Mouse (Mus musculus): ENCODE results near the gene Lca5. TPM values are rescaled to one million over a fixed set of nuclear protein-coding genes. Genes with fewer than 3 reads are reported as not detected.

Lca5 gene
- total RNA-seq, 1 experiment from 2014 or later = 6.1 TPM

DNA sequence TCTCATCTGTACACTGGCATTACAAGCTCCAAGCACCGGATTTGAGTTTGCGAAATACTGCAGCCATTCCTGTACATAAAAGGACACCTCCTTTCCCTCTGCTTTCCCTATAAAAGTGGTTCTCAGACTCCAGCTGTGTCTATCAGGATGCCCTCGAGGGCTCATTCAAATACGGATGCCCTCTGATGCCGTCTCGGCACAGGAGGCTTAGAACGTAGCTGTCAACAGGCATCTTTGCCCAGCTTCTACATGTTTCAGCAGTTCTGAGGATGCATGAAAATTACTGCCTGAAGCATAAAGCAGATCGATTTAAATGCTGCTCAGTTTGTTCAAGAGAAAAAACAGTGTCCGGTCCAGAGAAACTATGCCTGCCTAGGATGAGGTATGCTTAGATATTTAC is 51.4 kb downstream of the Lca5 start:
- no peak for DNase-seq

GRCm38 (mm10) chr9:83386264-83386855 is 54.6 kb downstream of the Lca5 start:
- no peak for DNase-seq

DNA sequence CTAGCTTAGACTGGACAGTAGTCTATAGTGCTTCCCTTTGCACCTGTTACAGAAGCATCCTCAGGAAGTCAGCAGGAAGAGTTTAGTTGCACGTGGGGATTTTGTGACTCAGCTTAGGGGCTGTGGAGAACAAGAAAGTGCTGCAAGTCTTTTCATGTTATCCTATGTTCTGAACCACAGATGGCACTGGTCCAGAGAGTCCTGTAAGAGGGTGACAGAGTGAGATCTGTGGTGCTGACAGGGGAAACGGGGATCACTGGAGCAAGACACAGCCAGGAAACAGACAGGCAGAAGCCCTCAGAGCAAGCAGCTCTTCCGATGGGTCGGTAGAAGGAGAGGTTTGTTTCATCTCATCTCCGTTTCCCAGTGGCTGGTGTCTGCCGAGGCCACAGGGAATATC is 55.6 kb downstream of the Lca5 start:
- DNase-seq = no peak

DNA sequence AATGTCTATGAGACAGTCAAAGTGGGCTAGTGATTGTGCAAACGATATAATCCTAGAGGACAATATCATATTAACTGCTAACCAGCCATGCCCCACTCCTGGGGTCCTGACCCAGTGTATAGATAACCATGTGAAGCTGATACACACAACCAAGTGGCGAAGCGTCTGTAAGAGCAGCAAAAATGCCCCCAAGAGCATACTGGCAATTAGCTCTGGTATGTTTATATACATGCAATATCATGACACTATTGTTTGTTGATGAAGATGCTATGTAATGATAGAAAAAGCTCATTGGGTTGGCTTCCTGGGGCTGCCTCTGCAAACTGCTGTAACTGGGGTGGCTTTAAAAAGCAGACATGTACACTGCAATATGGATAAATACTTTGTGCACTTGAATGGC is 57.7 kb downstream of the Lca5 start:
- no peak for DNase-seq

- DNase-seq = peak; percentile 41
Observed at GRCm38 (mm10) chr9:83382775-83383174, 58.2 kb downstream of the Lca5 start.

DNA sequence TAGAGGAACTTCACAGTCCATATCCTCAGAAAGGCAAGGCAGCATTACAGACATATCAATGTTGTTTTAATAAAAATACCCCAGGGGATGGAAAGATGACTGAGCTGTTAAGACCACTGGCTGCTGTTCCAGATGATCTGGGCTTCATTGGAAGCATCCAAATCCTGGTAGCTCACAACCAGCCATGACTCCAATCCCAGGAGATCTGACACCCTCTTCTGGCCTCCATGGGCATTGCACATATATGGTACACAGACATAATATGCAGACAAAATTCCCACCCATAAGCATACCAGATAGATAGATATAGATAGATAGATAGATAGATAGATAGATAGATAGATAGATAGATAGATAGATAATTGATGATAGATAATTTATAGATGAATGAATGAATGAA is 59.6 kb downstream of the Lca5 start:
- DNase-seq = peak; percentile 14

DNA sequence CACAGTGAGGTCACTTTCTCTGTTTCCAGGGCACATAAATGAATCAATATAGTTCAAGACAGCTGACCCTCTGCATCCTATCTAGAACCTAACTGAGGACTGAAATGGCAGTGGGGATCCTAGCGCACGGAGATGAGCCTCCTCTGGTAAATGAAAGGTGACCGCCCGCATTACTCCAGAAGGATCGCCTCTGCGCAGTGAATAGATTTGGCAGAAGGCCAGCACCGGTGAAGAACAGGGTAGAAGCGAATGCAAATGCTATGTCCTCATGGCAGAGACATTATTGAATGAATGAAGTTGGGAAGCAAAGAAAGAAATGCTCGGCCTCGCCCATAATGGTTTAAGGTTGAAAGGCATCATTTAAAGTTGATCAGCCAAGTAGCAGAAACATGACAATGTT is 61.3 kb downstream of the Lca5 start:
- DNase-seq = no peak

GRCm38 (mm10) chr9:83377132-83377531 is 63.8 kb downstream of the Lca5 start:
- DNase-seq = no peak

GRCm38 (mm10) chr9:83375522-83376176 is 65.3 kb downstream of the Lca5 start:
- no peak for DNase-seq

GRCm38 (mm10) chr9:83370907-83371306 is 70.0 kb downstream of the Lca5 start:
- no peak for DNase-seq

DNA sequence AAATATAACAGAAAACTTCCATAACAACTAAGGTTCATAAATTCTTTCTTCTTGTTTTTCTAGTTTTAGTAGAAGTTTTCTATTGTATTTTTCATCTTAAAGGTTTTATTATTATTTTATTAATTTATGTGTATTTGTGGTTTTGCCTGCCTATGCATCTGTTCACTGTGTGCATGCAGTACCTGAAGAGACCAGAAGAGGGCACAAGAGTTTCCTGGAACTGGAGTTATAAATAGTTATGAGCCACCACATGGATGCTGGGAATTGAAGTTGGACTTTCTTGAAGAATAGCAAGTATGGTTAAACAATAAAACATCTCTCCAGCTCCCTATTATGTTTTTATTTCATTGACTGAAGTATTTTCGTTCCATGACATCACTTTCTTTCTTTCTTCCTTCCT is 72.7 kb downstream of the Lca5 start:
- DNase-seq = peak; percentile 54

- DNase-seq = no peak
Observed at GRCm38 (mm10) chr9:83355802-83356201, 85.1 kb downstream of the Lca5 start.

DNA sequence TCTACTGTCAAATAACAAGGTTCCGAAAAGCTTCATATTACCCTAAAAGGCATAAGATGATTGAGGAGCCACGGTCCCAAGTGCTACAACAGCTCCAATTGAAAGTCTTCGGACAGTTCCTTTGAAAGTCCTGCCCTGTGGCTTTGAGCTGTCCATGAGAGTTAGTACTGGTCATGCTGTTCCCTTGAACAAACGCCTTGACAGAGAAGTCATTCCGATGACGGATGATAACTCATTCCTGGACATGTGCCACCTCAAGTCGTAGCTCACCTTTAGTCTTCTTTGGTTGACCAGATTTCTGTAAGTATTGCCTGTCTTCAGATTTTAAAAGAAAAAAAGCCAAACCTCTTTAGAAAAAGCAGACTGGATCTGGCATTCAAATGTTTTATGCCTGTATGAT is 87.6 kb downstream of the Lca5 start:
- peak; percentile 57 for DNase-seq

DNA sequence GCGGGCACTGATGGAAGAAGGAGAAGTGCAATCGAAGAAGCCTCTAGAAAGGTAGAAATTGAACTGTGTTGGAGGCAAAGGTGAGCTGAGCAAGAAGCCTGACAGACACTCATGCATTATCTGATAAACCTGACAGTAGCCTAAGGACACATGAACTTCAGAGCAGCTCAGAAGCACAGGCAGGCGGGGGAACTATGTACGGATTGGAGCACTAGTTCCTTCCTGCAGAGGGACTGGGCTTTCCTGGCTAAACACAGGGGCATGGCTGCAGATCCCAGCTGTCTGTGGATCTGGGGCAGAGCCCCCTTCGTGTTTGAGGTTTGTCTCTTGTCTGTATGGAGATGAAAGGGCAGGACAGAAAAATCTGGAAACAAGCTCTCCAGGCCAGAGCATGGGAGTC is 89.8 kb downstream of the Lca5 start:
- DNase-seq = no peak

DNA sequence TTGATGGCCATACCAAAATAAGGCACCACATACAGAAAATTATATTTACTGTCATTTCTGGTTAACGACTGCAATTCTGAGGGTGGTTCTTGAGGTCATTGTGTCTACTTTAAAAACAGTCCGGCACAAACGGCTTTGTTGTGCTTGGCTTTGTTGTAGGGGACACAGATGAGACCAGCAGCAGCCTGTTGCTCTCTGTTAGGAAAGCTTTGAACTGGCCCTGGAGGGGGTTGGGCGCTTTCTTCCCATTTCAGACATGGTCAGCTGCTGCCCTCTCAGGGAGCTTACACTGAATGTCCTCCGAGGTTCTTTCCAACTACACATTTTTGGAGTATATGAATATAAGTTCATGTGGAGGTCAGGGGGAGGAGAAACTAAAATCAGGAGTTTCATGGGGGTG is 90.3 kb downstream of the Lca5 start:
- DNase-seq = peak; percentile 74

DNA sequence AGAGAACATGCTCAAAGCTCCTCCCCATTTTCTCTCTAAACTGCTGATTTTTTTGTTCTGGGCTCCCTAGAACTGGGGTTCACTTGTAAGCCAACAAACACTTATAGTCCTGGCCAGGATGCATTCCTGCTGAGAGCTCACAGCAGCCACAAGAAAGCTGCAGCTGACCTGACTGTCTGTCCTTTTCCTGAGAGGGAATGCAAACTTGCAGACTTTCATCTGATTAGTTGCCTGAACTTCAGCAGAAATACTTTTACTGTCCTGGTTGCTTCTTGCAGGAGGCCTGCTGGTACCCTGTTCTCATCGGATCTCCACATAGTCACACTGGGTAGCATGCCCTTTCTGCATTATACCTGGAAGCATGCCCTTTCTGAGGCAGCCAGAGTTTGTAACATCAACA is 91.0 kb downstream of the Lca5 start:
- no peak for DNase-seq

DNA sequence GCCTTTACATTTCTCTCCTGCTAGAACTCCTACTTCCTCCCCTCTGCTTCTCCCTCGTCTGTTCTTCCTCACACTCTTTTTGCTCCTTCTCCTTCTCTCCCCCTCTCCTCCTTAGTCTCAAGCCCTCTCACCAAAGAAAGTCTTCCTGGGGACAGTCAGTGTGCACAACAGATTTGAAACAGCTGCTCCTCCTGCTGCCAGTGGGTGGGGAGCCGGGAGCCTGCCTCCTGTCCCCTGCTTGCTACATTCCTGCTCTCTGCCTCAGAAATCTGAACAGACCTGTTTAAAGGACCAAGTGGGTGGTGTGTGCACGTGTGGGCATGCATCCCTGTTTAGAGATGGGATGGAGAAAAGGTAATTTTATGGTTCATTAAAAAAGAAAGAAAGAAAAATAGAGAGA is 91.4 kb downstream of the Lca5 start:
- no peak for DNase-seq

DNA sequence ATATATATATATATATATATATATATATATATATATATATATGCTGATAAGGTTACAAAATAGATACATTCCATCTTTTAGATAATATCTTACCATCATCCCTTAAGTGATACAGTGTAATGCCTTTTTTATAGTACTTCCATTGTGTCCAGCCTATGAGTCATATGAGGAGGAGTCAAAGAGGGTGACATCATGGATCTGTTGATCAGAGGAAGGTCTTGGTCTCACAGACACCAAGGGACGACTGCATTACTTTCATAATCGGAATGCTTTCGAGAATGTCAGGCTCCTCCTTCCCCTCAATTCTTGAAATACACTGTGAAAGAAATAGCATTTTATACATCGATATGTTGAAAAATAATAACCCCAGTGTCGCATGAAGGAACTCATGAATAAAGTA is 93.4 kb downstream of the Lca5 start:
- no peak for DNase-seq

GRCm38 (mm10) chr9:83342491-83343370 is 98.2 kb downstream of the Lca5 start:
- no peak for DNase-seq
